Mouse (Mus musculus) limb, embryonic 12.5 days (tissue): ENCODE results near the gene Tead1. TPM values are rescaled to one million over a fixed set of nuclear protein-coding genes. Genes with fewer than 3 reads are reported as not detected.

ENCODE experiments used
- ATAC-seq: fragments of 200-750 bp; cut with Nextera tagmentation; 2 replicates; pipeline ENCODE4 v1.8.0; 2017; ENCODE audit warnings: low read depth, moderate TSS enrichment; ENCODE audit not compliant: insufficient number of reproducible peaks, insufficient read depth, low FRiP score, low TSS enrichment
- H3K27ac ChIP-seq: fragments of 300-500 bp; sonication (generic); 2 replicates; pipeline ENCODE4 v1.5.1; 2016; ENCODE audit warnings: mild to moderate bottlenecking, moderate library complexity
- H3K27me3 ChIP-seq: fragments of 300-500 bp; sonication (generic); 2 replicates; pipeline ENCODE4 v1.6.1; 2016; ENCODE audit warnings: mild to moderate bottlenecking, moderate library complexity
- H3K36me3 ChIP-seq: fragments of 300-500 bp; sonication (generic); 2 replicates; pipeline ENCODE4 v1.6.1; 2016; ENCODE audit warnings: mild to moderate bottlenecking, moderate library complexity
- H3K4me1 ChIP-seq: fragments of 300-500 bp; sonication (generic); replicated peaks from 2 replicates; pipeline ENCODE4 v1.6.1; 2016
- H3K4me2 ChIP-seq: fragments of 300-500 bp; sonication (generic); 2 replicates; pipeline ENCODE4 v1.6.1; 2016; ENCODE audit warnings: mild to moderate bottlenecking, moderate library complexity
- H3K4me3 ChIP-seq: fragments of 300-500 bp; sonication (generic); replicated peaks from 2 replicates; pipeline ENCODE4 v1.5.1; 2016; ENCODE audit warnings: mild to moderate bottlenecking
- H3K9ac ChIP-seq: fragments of 300-500 bp; sonication (generic); replicated peaks from 2 replicates; pipeline ENCODE4 v1.6.1; 2016; ENCODE audit warnings: mild to moderate bottlenecking, moderate library complexity
- H3K9me3 ChIP-seq: fragments of 300-500 bp; sonication (generic); 2 replicates; pipeline ENCODE4 v1.6.1; 2016; ENCODE audit warnings: mild to moderate bottlenecking, moderate library complexity
- WGBS: fragments of 180-500 bp; shearing (Covaris S2); methylation state at CpG from one replicate; pipeline ENCODE4 v1.1.7; 2016; 5-methylcytosine and 5-hydroxymethylcytosine counted together
- polyA plus RNA-seq: library from polyadenylated mRNA; unstranded; fragments of >200 nt; fragmentation: Nextera tagmentation; extraction: Ambion mirVana; gene quantifications from 2 replicates; pipeline ENCODE4 v1.2.1, GENCODE M21; 2016

Gene Tead1
- polyA plus RNA-seq, 1 experiment from 2014 or later: 43.6 TPM

- 83% methylated on average over 5 of the region's 5 CpGs for WGBS
- Histone ChIP-seq H3K4me1 (peaks cover 69% of the 10 kb centered on the region), H3K4me3 (no peak overlapping the region), H3K9me3 (no peaks in the 10 kb centered on the region), H3K9ac (no peak overlapping the region), H3K27me3 (no peaks in the 10 kb centered on the region), H3K36me3 (no peaks in the 10 kb centered on the region), H3K27ac (no peak overlapping the region), H3K4me2 (no peak overlapping the region)
- no peak for ATAC-seq
Measured at GRCm38 (mm10) chr7:112711977-112712376, 32.9 kb downstream of the Tead1 start.

- H3K9me3 ChIP-seq: no peaks in the 10 kb centered on the region
- no peak overlapping the region for H3K27ac ChIP-seq
- peaks cover 67% of the 10 kb centered on the region for H3K4me1 ChIP-seq
- no peak for ATAC-seq
- WGBS: 42% methylated on average over 5 of the region's 5 CpGs
- H3K27me3 ChIP-seq: no peaks in the 10 kb centered on the region
- no peak overlapping the region for H3K4me2 ChIP-seq
- H3K9ac ChIP-seq: no peak overlapping the region
- H3K36me3 ChIP-seq: no peaks in the 10 kb centered on the region
- H3K4me3 ChIP-seq: no peak overlapping the region
Measured at GRCm38 (mm10) chr7:112713509-112713908, 34.4 kb downstream of the Tead1 start.

DNA sequence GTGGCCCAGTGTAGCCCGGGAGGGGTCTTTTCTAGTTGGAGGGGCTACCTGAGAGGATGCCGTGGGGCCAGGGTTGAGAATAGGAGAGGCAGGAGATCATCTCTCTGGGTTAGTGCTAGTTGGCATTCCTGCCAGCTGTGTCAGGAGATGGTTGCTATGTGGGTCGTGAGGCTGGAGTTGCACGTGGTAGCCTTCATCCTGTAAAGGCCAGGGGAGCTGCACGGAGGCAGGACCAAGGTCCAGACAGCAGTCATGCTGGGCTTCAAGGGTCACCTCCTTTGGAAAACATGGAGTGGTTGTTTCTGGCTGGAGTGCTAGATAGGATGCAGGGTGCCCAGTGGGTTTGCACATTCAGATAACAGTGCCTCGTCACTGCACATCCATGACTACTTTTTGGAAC, 35.7 kb downstream of the Tead1 start:
- 76% methylated on average over 6 of the region's 6 CpGs for WGBS
- Histone ChIP-seq H3K4me2 (no peak overlapping the region), H3K27ac (no peak overlapping the region), H3K4me3 (no peak overlapping the region), H3K27me3 (no peaks in the 10 kb centered on the region), H3K4me1 (peaks cover 66% of the 10 kb centered on the region), H3K9me3 (no peaks in the 10 kb centered on the region), H3K36me3 (no peaks in the 10 kb centered on the region), H3K9ac (no peak overlapping the region)
- no peak for ATAC-seq

GRCm38 (mm10) chr7:112716701-112717100, 37.6 kb downstream of the Tead1 start:
- Histone ChIP-seq H3K4me3 (no peak overlapping the region), H3K4me2 (no peak overlapping the region), H3K27me3 (no peaks in the 10 kb centered on the region), H3K4me1 (peaks cover 78% of the 10 kb centered on the region), H3K36me3 (no peaks in the 10 kb centered on the region), H3K27ac (no peak overlapping the region), H3K9me3 (no peaks in the 10 kb centered on the region), H3K9ac (no peak overlapping the region)
- WGBS: 75% methylated on average over 6 of the region's 6 CpGs
- no peak for ATAC-seq

GRCm38 (mm10) chr7:112717676-112718075, 38.6 kb downstream of the Tead1 start:
- ATAC-seq: no peak
- no peak overlapping the region for H3K4me3 ChIP-seq
- H3K36me3 ChIP-seq: no peaks in the 10 kb centered on the region
- 30% methylated on average over 2 of the region's 2 CpGs for WGBS
- peaks cover 73% of the 10 kb centered on the region for H3K4me1 ChIP-seq
- H3K9me3 ChIP-seq: no peaks in the 10 kb centered on the region
- no peak overlapping the region for H3K27ac ChIP-seq
- no peak overlapping the region for H3K9ac ChIP-seq
- no peaks in the 10 kb centered on the region for H3K27me3 ChIP-seq
- no peak overlapping the region for H3K4me2 ChIP-seq

GRCm38 (mm10) chr7:112719394-112720142, 40.5 kb downstream of the Tead1 start:
- no peak overlapping the region for H3K4me3 ChIP-seq
- H3K4me1 ChIP-seq: peaks cover 58% of the 10 kb centered on the region

DNA sequence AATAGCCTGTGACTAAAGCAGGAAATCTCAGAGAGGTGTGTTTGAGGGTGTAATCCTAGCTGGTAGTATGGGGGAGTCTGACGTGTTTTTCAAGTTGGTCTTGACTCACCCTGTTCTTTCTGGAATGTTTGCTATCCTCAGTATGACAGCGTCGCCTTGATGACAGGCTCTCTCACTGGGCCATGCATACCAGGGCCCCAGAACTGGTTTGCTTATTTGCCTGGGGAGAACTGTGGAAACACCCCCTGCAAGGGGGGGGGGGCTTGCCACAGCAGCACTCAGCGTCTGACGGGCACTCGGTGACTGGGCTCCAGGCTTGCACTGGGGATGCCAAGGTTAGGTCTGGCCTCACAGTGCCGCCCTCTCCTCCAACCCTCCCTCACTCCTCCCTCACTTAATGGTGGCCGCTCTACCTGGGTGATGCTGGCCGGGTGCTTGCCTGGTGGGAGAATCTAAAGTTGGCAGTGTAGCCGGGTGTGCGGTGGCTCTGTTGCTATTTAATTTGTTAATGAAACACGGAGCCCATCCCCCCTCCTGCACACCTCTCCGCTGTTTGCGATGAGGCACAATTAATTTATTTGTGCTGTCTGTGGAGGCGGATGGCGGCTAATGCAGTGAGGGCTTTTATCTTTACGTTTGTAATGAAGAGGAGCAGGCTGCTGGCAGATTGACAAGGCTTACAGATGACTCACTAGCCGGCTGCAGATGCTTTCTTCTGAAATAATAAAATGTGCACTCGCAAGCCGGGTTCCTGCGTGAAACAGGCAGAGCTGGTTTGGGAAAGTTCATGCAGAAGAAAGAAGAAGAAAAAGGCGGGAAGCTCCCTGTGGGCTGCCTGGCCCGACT, 41.2 kb downstream of the Tead1 start:
- H3K4me2 ChIP-seq: peak overlapping the region; percentile 41
- WGBS: 4% methylated on average over 23 of the region's 23 CpGs
- peak; percentile 52 for ATAC-seq
- H3K4me3 ChIP-seq: 0 out of 2 replicates have a peak overlapping the region, but pooled peaks have one; percentile 5
- H3K4me1 ChIP-seq: peaks cover 55% of the 10 kb centered on the region
- H3K27me3 ChIP-seq: no peaks in the 10 kb centered on the region
- no peak overlapping the region for H3K9ac ChIP-seq
- peak overlapping the region; percentile 76; the same call in 1 of the 2 replicates for H3K27ac ChIP-seq
- H3K9me3 ChIP-seq: no peaks in the 10 kb centered on the region
- H3K36me3 ChIP-seq: no peaks in the 10 kb centered on the region

More at GRCm38 (mm10) chr7:112719394-112720142, 40.5 kb downstream of the Tead1 start:
- 0 out of 2 replicates have a peak, but pooled peaks have one; percentile 2 for ATAC-seq
- Histone ChIP-seq H3K27me3 (no peaks in the 10 kb centered on the region), H3K9ac (no peak overlapping the region), H3K36me3 (no peaks in the 10 kb centered on the region), H3K27ac (peak overlapping the region; percentile 76; the same call in 1 of the 2 replicates), H3K4me2 (peak overlapping the region; percentile 41), H3K9me3 (no peaks in the 10 kb centered on the region)
- WGBS: 5% methylated on average over 11 of the region's 11 CpGs

DNA sequence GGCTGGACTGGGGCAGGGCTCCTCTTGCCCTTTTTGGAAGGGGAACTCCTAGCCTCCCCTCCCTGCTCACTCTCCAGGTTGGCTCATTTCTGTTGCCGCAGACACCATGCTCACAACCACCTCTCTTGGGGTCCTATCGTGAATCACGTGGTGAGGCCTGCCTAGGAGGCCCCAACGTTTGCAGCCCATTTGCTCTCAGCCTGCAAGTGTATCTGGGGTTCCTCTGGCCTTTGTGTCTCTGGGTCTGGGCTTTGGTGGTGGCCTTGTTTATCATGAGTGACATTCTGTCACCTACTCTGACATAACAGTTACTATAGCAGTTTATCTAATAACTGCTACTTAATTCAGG, 41.8 kb downstream of the Tead1 start:
- Histone ChIP-seq H3K4me2 (peak overlapping the region; percentile 41), H3K36me3 (no peaks in the 10 kb centered on the region), H3K4me1 (peaks cover 54% of the 10 kb centered on the region), H3K9me3 (no peaks in the 10 kb centered on the region), H3K27me3 (no peaks in the 10 kb centered on the region), H3K27ac (peak overlapping the region; percentile 76; the same call in 1 of the 2 replicates), H3K4me3 (no peak overlapping the region), H3K9ac (no peak overlapping the region)
- 4% methylated on average over 4 of the region's 4 CpGs for WGBS
- ATAC-seq: no peak

DNA sequence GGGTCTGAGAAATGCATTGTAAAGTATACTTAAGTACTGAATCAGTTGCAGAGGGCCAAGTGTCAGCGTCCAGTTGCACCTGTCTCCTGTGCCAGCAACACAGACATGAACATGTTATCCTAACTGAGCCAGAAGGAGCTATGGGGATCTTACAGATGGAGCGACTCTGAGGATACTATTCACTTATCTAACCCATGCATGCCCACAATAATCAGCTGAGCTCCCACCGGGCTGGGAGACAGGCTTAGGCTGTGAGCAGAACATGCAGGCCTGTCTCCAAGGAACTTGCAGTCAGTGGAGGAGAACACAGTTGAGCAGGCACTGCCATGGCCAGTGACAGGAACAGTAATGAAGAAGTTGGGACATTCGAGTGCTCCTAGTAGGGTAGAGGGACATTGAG, 42.7 kb downstream of the Tead1 start:
- H3K4me1 ChIP-seq: peaks cover 45% of the 10 kb centered on the region
- no peak for ATAC-seq
- H3K27me3 ChIP-seq: no peaks in the 10 kb centered on the region
- H3K27ac ChIP-seq: no peak overlapping the region
- H3K36me3 ChIP-seq: no peaks in the 10 kb centered on the region
- H3K4me3 ChIP-seq: no peak overlapping the region
- 76% methylated on average over 4 of the region's 4 CpGs for WGBS
- H3K9ac ChIP-seq: no peak overlapping the region
- H3K9me3 ChIP-seq: no peaks in the 10 kb centered on the region
- no peak overlapping the region for H3K4me2 ChIP-seq

DNA sequence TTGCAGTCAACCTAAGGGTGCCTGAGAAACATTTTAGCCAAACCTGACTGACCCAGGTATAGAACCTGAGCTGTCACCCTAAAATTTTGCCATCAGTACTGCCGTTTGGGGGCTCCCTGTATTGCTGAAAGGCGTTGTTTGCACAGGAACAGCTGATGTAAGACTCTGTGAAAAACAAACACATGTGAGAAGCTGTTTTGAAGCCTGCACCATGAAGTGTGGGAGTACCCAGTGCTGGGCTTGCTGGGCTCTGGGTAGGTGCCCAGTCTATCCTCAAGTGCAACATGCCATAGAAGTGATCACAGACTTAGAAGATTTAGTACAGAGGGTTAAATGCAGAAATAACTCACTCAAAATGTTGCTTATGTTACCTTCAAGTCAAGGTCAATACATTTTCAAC, 49.3 kb downstream of the Tead1 start:
- Histone ChIP-seq H3K27me3 (no peaks in the 10 kb centered on the region), H3K9ac (no peak overlapping the region), H3K36me3 (no peaks in the 10 kb centered on the region), H3K9me3 (no peaks in the 10 kb centered on the region), H3K27ac (no peak overlapping the region), H3K4me3 (no peak overlapping the region), H3K4me2 (no peak overlapping the region), H3K4me1 (peaks cover 49% of the 10 kb centered on the region)
- ATAC-seq: no peak
- 67% methylated on average over 2 of the region's 2 CpGs for WGBS

GRCm38 (mm10) chr7:112730209-112730608, 51.1 kb downstream of the Tead1 start:
- ATAC-seq: no peak
- H3K4me2 ChIP-seq: no peak overlapping the region
- H3K9me3 ChIP-seq: no peaks in the 10 kb centered on the region
- no peak overlapping the region for H3K4me3 ChIP-seq
- WGBS: 39% methylated on average over 5 of the region's 5 CpGs
- peaks cover 54% of the 10 kb centered on the region for H3K4me1 ChIP-seq
- no peaks in the 10 kb centered on the region for H3K27me3 ChIP-seq
- no peak overlapping the region for H3K9ac ChIP-seq
- no peaks in the 10 kb centered on the region for H3K36me3 ChIP-seq
- H3K27ac ChIP-seq: no peak overlapping the region
